Mouse (Mus musculus) liver, embryonic 14.5 days (tissue): ENCODE data around the gene Rsph14.

ENCODE experiments used
- CTCF ChIP-seq: IDR thresholded peaks from 2 replicates; pipeline ENCODE4 v1.5.1; 2016; ENCODE audit warnings: antibody characterized with exemption, low read depth, control low read depth
- EP300 ChIP-seq: IDR thresholded peaks from 2 replicates; pipeline ENCODE4 v1.6.1; 2016; ENCODE audit warnings: antibody characterized with exemption, low read depth

DNA sequence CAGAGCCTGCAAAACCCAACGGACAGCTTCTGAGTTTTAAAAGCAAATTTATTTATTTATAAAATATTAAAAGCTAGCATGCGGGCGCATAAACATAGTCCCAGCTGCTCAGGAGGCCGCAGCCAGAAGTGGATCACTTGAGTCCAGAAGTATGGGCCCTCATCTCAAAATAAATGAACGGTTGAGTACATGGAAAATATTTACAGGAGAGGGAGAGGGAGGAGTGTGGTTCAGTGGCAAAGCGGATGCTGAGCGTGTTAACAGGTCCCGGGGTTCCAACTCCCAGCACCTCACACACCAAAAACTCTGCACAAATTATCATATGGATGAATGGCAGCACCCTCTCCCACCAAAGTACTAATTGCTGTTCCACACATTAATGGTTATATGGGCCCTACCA, 25.9 kb upstream of the Rsph14 start:
- TF ChIP-seq CTCF, result no peak
- no peak for TF ChIP-seq EP300
